8 mouse cellular contexts compared by ENCODE assay signal in genomic region chr15:81360345-81361021, GRCm38 (mm10). TPM values are rescaled to one million over a fixed set of nuclear protein-coding genes. Genes with fewer than 3 reads are reported as not detected.
DNase-seq lines count a peak whose midpoint lies in the region; ATAC-seq and TF ChIP-seq lines count a peak whose summit lies in the region.

Gene Slc25a17 (minus strand): TSS chr15:81360812.

- peak; percentile 57; the same call in 1 of the 2 replicates for TF ChIP-seq POLR2A in limb, embryonic 14.5 days (IDR thresholded peaks at IDR 0.05; ENCODE audit: borderline replicate concordance, extremely low read depth, insufficient read depth, insufficient read length)

- TF ChIP-seq CTCF in midbrain, postnatal 0 days (IDR thresholded peaks at IDR 0.05): no peak

- peak within 1 kb of the TSS; percentile 70 for H3K4me3 ChIP-seq in embryonic facial prominence, embryonic 14.5 days (ENCODE audit: low read depth, low read length)
- H3K4me3 ChIP-seq in limb, embryonic 14.5 days (replicated peaks; ENCODE audit: low read length): peak within 1 kb of the TSS; percentile 77
- peak within 1 kb of the TSS; percentile 61 for H3K4me3 ChIP-seq in midbrain, postnatal 0 days (ENCODE audit: low read depth, low read length)

- peaks cover 13% of the 10 kb centered on the region for H3K4me1 ChIP-seq in embryonic facial prominence, embryonic 14.5 days (ENCODE audit: control insufficient read depth, insufficient read depth, low read length)
- H3K4me1 ChIP-seq in limb, embryonic 14.5 days (ENCODE audit: control insufficient read depth, insufficient read depth, low read length): peaks cover 6% of the 10 kb centered on the region
- peaks cover 5% of the 10 kb centered on the region; the same call in 1 of the 2 replicates for H3K4me1 ChIP-seq in midbrain, postnatal 0 days (ENCODE audit: insufficient read depth, low read length)

- no peaks in the 10 kb centered on the region for H3K9me3 ChIP-seq in embryonic facial prominence, embryonic 14.5 days (ENCODE audit: control insufficient read depth, low read length)
- H3K9me3 ChIP-seq in limb, embryonic 14.5 days (ENCODE audit: control insufficient read depth, low read length): no peaks in the 10 kb centered on the region
- H3K9me3 ChIP-seq in midbrain, postnatal 0 days (ENCODE audit: low read length): no peaks in the 10 kb centered on the region

- peak; percentile 99 for ATAC-seq in embryonic facial prominence, embryonic 14.5 days (ENCODE audit: low read depth)
- ATAC-seq in limb, embryonic 14.5 days (ENCODE audit: low FRiP score, low read depth): peak; percentile 99
- ATAC-seq in midbrain, postnatal 0 days (ENCODE audit: low FRiP score): peak; percentile 99

- H3K9ac ChIP-seq in embryonic facial prominence, embryonic 14.5 days (ENCODE audit: low read depth, low read length): peak within 1 kb of the TSS; percentile 79
- H3K9ac ChIP-seq in limb, embryonic 14.5 days (ENCODE audit: low read depth, low read length, severe bottlenecking): peak within 1 kb of the TSS; percentile 83
- H3K9ac ChIP-seq in midbrain, postnatal 0 days (replicated peaks; ENCODE audit: low read length, poor library complexity, severe bottlenecking): peak within 1 kb of the TSS; percentile 74

- H3K27ac ChIP-seq in embryonic facial prominence, embryonic 14.5 days (replicated peaks; ENCODE audit: low read depth, low read length): peak within 1 kb of the TSS; percentile 85
- H3K27ac ChIP-seq in limb, embryonic 14.5 days (replicated peaks; ENCODE audit: low read depth, low read length): peak within 1 kb of the TSS; percentile 78
- peak within 1 kb of the TSS; percentile 69 for H3K27ac ChIP-seq in midbrain, postnatal 0 days (ENCODE audit: low read depth, low read length)

- DNase-seq in 3T3-L1 (ENCODE audit: low read depth, low spot score): peak; percentile 98
- peak; percentile 81 to 94 for DNase-seq in adrenal gland, postnatal 4 days (ENCODE audit: low spot score in 2 of 2)
- peak; percentile 98 for DNase-seq in embryonic facial prominence, embryonic 14.5 days (ENCODE audit: low spot score)
- peak; percentile 97 for DNase-seq in heart, adult 8-10 months (ENCODE audit: low spot score)
- DNase-seq in kidney, adult 9 months: peak; percentile 97
- DNase-seq in limb, embryonic 14.5 days (ENCODE audit: low spot score): peak; percentile 98
- DNase-seq in midbrain, postnatal 0 days (ENCODE audit: low spot score): peak; percentile 98
- peak; percentile 87 to 95 for DNase-seq in spleen, postnatal 14 days (ENCODE audit: low spot score in 2 of 2)

- WGBS in embryonic facial prominence, embryonic 14.5 days: under 1% methylated on average over 30 of the region's 30 CpGs
- 3% methylated on average over 30 of the region's 30 CpGs for WGBS in limb, embryonic 14.5 days
- WGBS in midbrain, postnatal 0 days: under 1% methylated on average over 30 of the region's 30 CpGs

- H3K27me3 ChIP-seq in embryonic facial prominence, embryonic 14.5 days (replicated peaks; ENCODE audit: control insufficient read depth, insufficient read depth, low read length): no peaks in the 10 kb centered on the region
- no peaks in the 10 kb centered on the region for H3K27me3 ChIP-seq in limb, embryonic 14.5 days (ENCODE audit: control insufficient read depth, insufficient read depth, low read length)
- H3K27me3 ChIP-seq in midbrain, postnatal 0 days (ENCODE audit: insufficient read depth, low read length): no peaks in the 10 kb centered on the region

- H3K4me2 ChIP-seq in embryonic facial prominence, embryonic 14.5 days (ENCODE audit: low read depth, low read length): peak within 1 kb of the TSS; percentile 87
- peak within 1 kb of the TSS; percentile 67 for H3K4me2 ChIP-seq in limb, embryonic 14.5 days (replicated peaks; ENCODE audit: low read depth, low read length, severe bottlenecking)
- peak within 1 kb of the TSS; percentile 72 for H3K4me2 ChIP-seq in midbrain, postnatal 0 days (ENCODE audit: low read depth, low read length, poor library complexity, severe bottlenecking)

- H3K36me3 ChIP-seq in embryonic facial prominence, embryonic 14.5 days (ENCODE audit: control insufficient read depth, insufficient read depth, low read length): peaks cover 22% of the 10 kb centered on the region
- H3K36me3 ChIP-seq in limb, embryonic 14.5 days (ENCODE audit: control insufficient read depth, insufficient read depth, low read length): peaks cover 28% of the 10 kb centered on the region
- no peaks in the 10 kb centered on the region; the same call in 1 of the 2 replicates for H3K36me3 ChIP-seq in midbrain, postnatal 0 days (ENCODE audit: insufficient read depth, low read length)

RNA-seq across cellular contexts. Expression of gene Slc25a17, which starts in this region (rescaled TPM):
- total RNA-seq in adrenal gland, postnatal 4 days (2021): 10 to 100 TPM; 83.2 to 85.2 TPM
- polyA plus RNA-seq in embryonic facial prominence, embryonic 14.5 days (2014; fragmentation: Nextera tagmentation; extraction: Ambion mirVana): 102 and 112 TPM in 2 replicates
- 10 to 100 TPM; 11.7 to 13.5 (median 12.8) TPM for total RNA-seq in heart, adult 8-10 months (2022)
- polyA plus RNA-seq in limb, embryonic 14.5 days (2012; rRNA removed): 94.6 and 97.3 TPM in 2 replicates
- polyA plus RNA-seq in limb, embryonic 14.5 days (2014; fragmentation: Nextera tagmentation; extraction: Ambion mirVana): 124 and 126 TPM in 2 replicates
- total RNA-seq in midbrain, postnatal 0 days (2014; rRNA removed): 74.4 and 77.4 TPM in 2 replicates
- polyA plus RNA-seq in midbrain, postnatal 0 days (2015; fragmentation: Nextera tagmentation; extraction: Ambion mirVana): 121 and 123 TPM in 2 replicates

Comparison
In these comparisons a context has a peak if more than half of its experiments do, and no peak if none do; other contexts are left out.
1. Peak in every context shown above with its lines: DNase-seq, ATAC-seq, H3K4me3 ChIP-seq and H3K27ac ChIP-seq.